Mouse (Mus musculus) erythroid progenitor cell, adult 5-6 weeks (primary cell): Measurements from ENCODE around the gene a. TPM values are rescaled to one million over a fixed set of nuclear protein-coding genes. Genes with fewer than 3 reads are reported as not detected.

Experiments
- ATAC-seq: replicated peaks from 2 replicates; pipeline ENCODE4 v1.8.0; 2016; ENCODE audit warnings: moderate number of reproducible peaks, mild to moderate bottlenecking, moderate TSS enrichment, inconsistent platforms; ENCODE audit not compliant: poor library complexity, low FRiP score, severe bottlenecking
- total RNA-seq, 2 experiments: library from RNA; stranded (forward) in 1 of 2; stranded (reverse) in 1 of 2; fragments of 150-400 nt in 1 of 2; fragments of 186-747, 209-891 nt in 1 of 2; gene quantifications; 2 replicates each; pipeline versions ENCODE4 v1.2.3 to v1.2.4; 2015 to 2017; ENCODE audit warnings: low replicate concordance in 2 of 2

a gene
- not detected in 2 replicates for total RNA-seq (2015; ENCODE audit: low replicate concordance)
- not detected in 2 replicates for total RNA-seq (2017; ENCODE audit: low replicate concordance)

GRCm38 (mm10) chr2:154790656-154791483, at the start of gene a, which contains the start of gene Raly:
Gene a (plus strand): TSS chr2:154791402.
Gene Raly (plus strand): TSS chr2:154791096.
- peak; percentile 86 for ATAC-seq

- no peak for ATAC-seq
Measured at GRCm38 (mm10) chr2:154742911-154743819, 48.0 kb upstream of the a start.

GRCm38 (mm10) chr2:154743915-154744314, 47.3 kb upstream of the a start:
- no peak for ATAC-seq

- ATAC-seq: 0 out of 2 replicates have a peak, but pooled peaks have one; percentile 27
Measured at GRCm38 (mm10) chr2:154748383-154748782, 42.8 kb upstream of the a start.

- no peak for ATAC-seq
Measured at GRCm38 (mm10) chr2:154749046-154750036, 41.9 kb upstream of the a start.

- ATAC-seq: no peak
Measured at GRCm38 (mm10) chr2:154751924-154752323, 39.3 kb upstream of the a start.

GRCm38 (mm10) chr2:154754068-154754560, 37.1 kb upstream of the a start:
- no peak for ATAC-seq

- ATAC-seq: no peak
Measured at GRCm38 (mm10) chr2:154755791-154756190, 35.4 kb upstream of the a start.

- ATAC-seq: no peak
Measured at GRCm38 (mm10) chr2:154757691-154758090, 33.5 kb upstream of the a start.

- no peak for ATAC-seq
Measured at GRCm38 (mm10) chr2:154758454-154758853, 32.7 kb upstream of the a start.

- no peak for ATAC-seq
Measured at GRCm38 (mm10) chr2:154763226-154763625, 28.0 kb upstream of the a start.

GRCm38 (mm10) chr2:154764828-154765497, 26.2 kb upstream of the a start:
- ATAC-seq: peak; percentile 77

- 0 out of 2 replicates have a peak, but pooled peaks have one; percentile 16 for ATAC-seq
Measured at GRCm38 (mm10) chr2:154765554-154766008, 25.6 kb upstream of the a start.

GRCm38 (mm10) chr2:154767051-154767450, 24.2 kb upstream of the a start:
- no peak for ATAC-seq

GRCm38 (mm10) chr2:154769930-154770329, 21.3 kb upstream of the a start, which contains the start of gene Gm14214:
Gene Gm14214 (minus strand): TSS chr2:154770030.
- no peak for ATAC-seq

GRCm38 (mm10) chr2:154771604-154772003, 19.6 kb upstream of the a start:
- no peak for ATAC-seq

- no peak; the same call in 1 of the 2 replicates for ATAC-seq
Measured at GRCm38 (mm10) chr2:154774032-154774431, 17.2 kb upstream of the a start.

GRCm38 (mm10) chr2:154776496-154776895, 14.7 kb upstream of the a start:
- no peak for ATAC-seq
